Mouse (Mus musculus): Measurements from ENCODE around the gene Mtor.

DNA sequence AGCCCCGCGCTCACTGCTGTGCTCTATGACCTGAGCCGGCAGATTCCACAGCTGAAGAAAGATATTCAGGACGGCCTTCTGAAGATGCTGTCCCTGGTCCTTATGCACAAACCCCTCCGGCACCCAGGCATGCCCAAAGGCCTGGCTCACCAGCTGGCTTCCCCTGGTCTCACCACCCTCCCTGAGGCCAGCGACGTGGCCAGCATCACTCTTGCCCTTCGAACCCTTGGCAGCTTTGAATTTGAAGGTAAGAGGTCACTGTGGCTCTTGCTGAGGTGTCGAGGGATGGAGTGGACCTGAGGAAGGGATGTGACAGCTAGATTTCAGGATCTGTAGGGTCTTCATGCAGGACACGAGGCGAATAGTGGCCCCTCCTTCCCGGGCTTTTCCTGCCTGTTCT is 15.9 kb downstream of the Mtor start:
- TF ChIP-seq USF1 (IDR thresholded peaks at IDR 0.05; ENCODE audit: low read depth), result no peak
- TF ChIP-seq POLR2A (IDR thresholded peaks at IDR 0.05; ENCODE audit: insufficient read length, low read depth), result no peak
- TF ChIP-seq CEBPB (IDR thresholded peaks at IDR 0.05; ENCODE audit: insufficient read depth, poor library complexity, severe bottlenecking), result no peak
- TF ChIP-seq MAX (IDR thresholded peaks at IDR 0.05; ENCODE audit: low read depth), result no peak
- TF ChIP-seq REST (IDR thresholded peaks at IDR 0.05; ENCODE audit: insufficient read depth, insufficient read length), result no peak
- TF ChIP-seq E2F4 (IDR thresholded peaks at IDR 0.05; ENCODE audit: insufficient read depth), result no peak
- TF ChIP-seq TCF12 (IDR thresholded peaks at IDR 0.05; ENCODE audit: insufficient read depth, poor library complexity, severe bottlenecking), result no peak
